Comparison of ENCODE assay signal across 8 mouse cellular contexts in the genomic region with DNA sequence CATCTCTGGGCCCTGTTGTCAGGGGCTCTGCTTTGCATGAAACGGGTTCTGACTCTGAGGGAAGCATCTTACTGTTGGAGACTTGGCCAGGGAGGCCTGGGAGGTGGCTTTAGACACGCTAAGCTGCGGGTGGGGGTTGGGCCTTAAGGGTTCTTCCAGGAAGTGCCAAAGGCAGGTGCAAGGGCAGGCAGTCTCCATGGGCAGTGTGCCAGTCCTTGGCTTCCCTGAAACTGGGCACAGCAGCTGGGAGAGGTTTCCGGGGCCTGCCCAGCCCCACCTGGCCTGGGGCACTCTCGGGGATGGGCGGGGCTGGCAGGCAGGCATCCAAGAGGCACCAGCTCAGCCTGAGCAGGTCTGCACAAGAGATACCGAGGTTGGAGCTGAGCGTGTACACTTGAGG. TPM values are rescaled to one million over a fixed set of nuclear protein-coding genes. Genes with fewer than 3 reads are reported as not detected.
DNase-seq lines count a peak whose midpoint lies in the region; ATAC-seq lines count a peak whose summit lies in the region.

No protein-coding gene starts in this region.

- no peak for ATAC-seq in CD4-positive, CD25-positive, alpha-beta regulatory T cell, adult 4 months

- DNase-seq in CD4-positive, CD25-positive, alpha-beta regulatory T cell, adult 2 months (ENCODE audit: low read depth, low spot score) = peak; percentile 24
- peak; percentile 40 for DNase-seq in thymus, postnatal 4 days
- DNase-seq in thymus, adult 18-20 months = no peak
- peak; percentile 83 for DNase-seq in kidney, adult 18-20 months
- peak; percentile 95 for DNase-seq in lung, postnatal 36 days
- no peak for DNase-seq in layer of hippocampus, postnatal 10 days (ENCODE audit: low spot score in 2 of 2)
- no peak for DNase-seq in natural killer cell, adult 2 months (ENCODE audit: low spot score in 2 of 2)

RNA-seq across cellular contexts. Expression of a gene that starts 7.8 kb away (rescaled TPM):
- polyA plus RNA-seq in CD4-positive, CD25-positive, alpha-beta regulatory T cell, adult 4 months (2017; shearing (Covaris generic)) = 10 to 100 TPM; 25.3 to 38.9 TPM
- total RNA-seq in layer of hippocampus, postnatal 10 days (2021) = 10 to 100 TPM; 12.1 to 14.4 TPM

RNA-seq across cellular contexts. Expression of a gene that starts 19.6 kb away (rescaled TPM):
- 1 to 10 TPM; 3.3 to 4.7 TPM for polyA plus RNA-seq in CD4-positive, CD25-positive, alpha-beta regulatory T cell, adult 4 months (2017; shearing (Covaris generic))
- 10 to 100 TPM; 23.1 to 26.2 TPM for total RNA-seq in layer of hippocampus, postnatal 10 days (2021)

RNA-seq across cellular contexts. Expression of a gene that starts 36.9 kb away (rescaled TPM):
- polyA plus RNA-seq in CD4-positive, CD25-positive, alpha-beta regulatory T cell, adult 4 months (2017; shearing (Covaris generic)) = 100 to 1,000 TPM; 212 to 257 TPM
- total RNA-seq in layer of hippocampus, postnatal 10 days (2021) = 100 to 1,000 TPM; 157 to 172 TPM

Comparison
In these comparisons a context has a peak if more than half of its experiments do, and no peak if none do; other contexts are left out.
1. DNase-seq: peak in CD4-positive, CD25-positive, alpha-beta regulatory T cell, adult 2 months (single experiment), thymus, postnatal 4 days (single experiment), kidney, adult 18-20 months (single experiment) and lung, postnatal 36 days (single experiment); none in thymus, adult 18-20 months (0 of 2), layer of hippocampus, postnatal 10 days (0 of 2) and natural killer cell, adult 2 months (0 of 2).